Mouse (Mus musculus) lung, adult 2 months (tissue): ENCODE measurements around the gene Asic2.

ENCODE experiments used
- CTCF ChIP-seq: fragments of 200-500 bp; IDR thresholded peaks from 2 replicates; pipeline ENCODE4 v1.5.1; 2011; ENCODE audit warnings: mild to moderate bottlenecking, low read length, control low read depth; ENCODE audit not compliant: insufficient read depth
- POLR2A ChIP-seq: fragments of 200-500 bp; IDR thresholded peaks from 2 replicates; pipeline ENCODE4 v1.6.1; 2011; ENCODE audit warnings: low read depth, mild to moderate bottlenecking, control low read depth, low read length, borderline replicate concordance; ENCODE audit errors: extremely low read depth

DNA sequence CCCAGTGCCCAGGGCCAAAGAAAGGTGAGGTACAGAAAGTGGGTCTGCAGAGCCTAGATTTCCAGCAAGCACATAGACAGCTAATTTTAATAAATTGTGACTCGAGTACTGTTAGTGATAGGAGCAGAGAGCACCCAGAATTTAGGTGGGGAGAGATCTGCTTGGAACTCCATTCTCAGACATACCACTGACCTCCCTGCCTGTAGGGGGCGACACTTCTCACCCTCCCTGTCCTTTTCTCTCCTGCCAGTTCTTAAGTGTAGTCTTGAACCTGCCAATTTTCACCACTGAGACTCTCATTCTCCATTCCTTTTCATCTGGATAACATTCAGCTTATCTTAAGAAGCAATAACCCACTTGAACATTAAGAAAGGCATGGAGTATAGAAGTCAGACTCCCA, 636.3 kb downstream of the Asic2 start:
- TF ChIP-seq CTCF (no peak), POLR2A (no peak)
